Mouse (Mus musculus) CD4-positive, CD25-positive, alpha-beta regulatory T cell, adult 2 months (primary cell): ENCODE results near the gene Prr15.

Experiments
- DNase-seq: peaks from one replicate; pipeline ENCODE4 v3.0.0-alpha.2; 2012; ENCODE audit warnings: low read depth, low spot score

The Prr15 gene

GRCm38 (mm10) chr6:54325246-54325885, at the start of gene Prr15:
TSS of gene Prr15 (plus strand) at chr6:54325835.
- no peak for DNase-seq

GRCm38 (mm10) chr6:54277234-54277633, 48.4 kb upstream of the Prr15 start:
- no peak for DNase-seq

- no peak for DNase-seq
Observed at GRCm38 (mm10) chr6:54277828-54278227, 47.8 kb upstream of the Prr15 start.

- DNase-seq: no peak
Observed at GRCm38 (mm10) chr6:54278613-54279012, 47.0 kb upstream of the Prr15 start.

- DNase-seq: no peak
Observed at GRCm38 (mm10) chr6:54279391-54279790, 46.2 kb upstream of the Prr15 start.

GRCm38 (mm10) chr6:54280248-54280647, 45.4 kb upstream of the Prr15 start:
- no peak for DNase-seq

- no peak for DNase-seq
Observed at GRCm38 (mm10) chr6:54283299-54283698, 42.3 kb upstream of the Prr15 start.

GRCm38 (mm10) chr6:54284167-54284711, 41.4 kb upstream of the Prr15 start:
- no peak for DNase-seq

- no peak for DNase-seq
Observed at GRCm38 (mm10) chr6:54286813-54287212, 38.8 kb upstream of the Prr15 start.

- no peak for DNase-seq
Observed at GRCm38 (mm10) chr6:54289774-54290500, 35.7 kb upstream of the Prr15 start.

GRCm38 (mm10) chr6:54297231-54297630, 28.4 kb upstream of the Prr15 start:
- DNase-seq: no peak

GRCm38 (mm10) chr6:54299417-54299816, 26.2 kb upstream of the Prr15 start:
- no peak for DNase-seq

- no peak for DNase-seq
Observed at GRCm38 (mm10) chr6:54305777-54306176, 19.9 kb upstream of the Prr15 start.

GRCm38 (mm10) chr6:54313071-54313470, 12.6 kb upstream of the Prr15 start:
- no peak for DNase-seq

GRCm38 (mm10) chr6:54318618-54319017, 7.0 kb upstream of the Prr15 start:
- no peak for DNase-seq

- DNase-seq: no peak
Observed at GRCm38 (mm10) chr6:54319198-54319597, 6.4 kb upstream of the Prr15 start.

- no peak for DNase-seq
Observed at GRCm38 (mm10) chr6:54320236-54320635, 5.4 kb upstream of the Prr15 start.

GRCm38 (mm10) chr6:54326671-54327625, 1.3 kb downstream of the Prr15 start:
- DNase-seq: peak; percentile 12

GRCm38 (mm10) chr6:54327626-54328003, 2.0 kb downstream of the Prr15 start:
- no peak for DNase-seq

- DNase-seq: no peak
Observed at GRCm38 (mm10) chr6:54328783-54329182, 3.1 kb downstream of the Prr15 start.

GRCm38 (mm10) chr6:54329598-54329997, 4.0 kb downstream of the Prr15 start:
- DNase-seq: no peak

GRCm38 (mm10) chr6:54330166-54330565, 4.5 kb downstream of the Prr15 start:
- no peak for DNase-seq
